Mouse (Mus musculus): Measurements from ENCODE around the gene Crmp1. TPM values are rescaled to one million over a fixed set of nuclear protein-coding genes. Genes with fewer than 3 reads are reported as not detected.

The Crmp1 gene
- total RNA-seq, 2 experiments from 2014 or later, result 780 to 841 TPM

DNA sequence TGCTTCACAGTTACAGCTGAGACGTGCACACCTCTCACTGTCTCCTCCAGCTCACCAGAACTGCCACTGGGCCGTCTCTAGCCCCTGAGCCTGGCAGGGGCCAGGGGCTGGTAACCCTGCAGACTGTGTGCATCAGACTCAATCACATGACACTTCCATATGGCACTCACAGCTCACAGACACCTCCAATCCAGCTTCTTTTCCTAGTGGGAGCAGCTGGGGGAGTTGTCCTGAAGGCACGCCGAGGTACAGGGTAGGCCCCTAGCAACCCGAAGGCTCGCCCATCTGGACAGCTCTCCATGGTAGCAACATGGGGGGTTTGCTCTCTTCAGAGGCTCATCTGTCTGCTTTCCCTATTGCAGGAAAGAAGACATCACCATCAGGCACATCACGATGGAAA is 12.8 kb upstream of the Crmp1 start:
- intact Hi-C loops (cut with DNase I), result no loop called here
- DNase-seq (ENCODE audit: extremely low spot score in 1 of 2, low spot score in 2 of 2), result no peak

DNA sequence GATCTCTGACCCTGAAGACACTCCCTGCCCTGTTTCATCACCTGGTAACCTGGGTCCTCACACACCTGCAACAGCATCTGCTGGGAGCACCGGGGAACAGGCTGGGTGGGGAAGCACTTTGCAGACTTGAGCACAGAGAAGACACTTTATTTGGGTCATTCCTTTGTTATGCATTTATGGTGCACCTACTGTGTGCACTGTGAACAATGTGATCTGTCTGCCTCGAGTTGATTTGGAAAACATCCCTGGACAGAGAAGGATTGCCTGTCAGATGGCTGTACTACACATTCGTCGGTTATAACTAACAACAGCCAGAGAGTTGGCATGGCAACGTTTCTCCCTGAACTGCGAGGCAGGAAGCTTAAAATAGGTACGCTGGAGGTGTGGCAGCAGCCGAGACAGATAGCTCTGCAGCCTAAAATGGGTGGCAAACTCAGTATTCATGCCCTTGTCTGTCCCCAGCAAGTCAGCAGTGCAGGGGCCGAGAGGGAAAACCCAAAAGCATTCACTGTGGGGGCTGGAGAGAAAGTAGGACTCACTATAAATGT is 8.7 kb upstream of the Crmp1 start:
- peak in 1 of 2 experiments; percentile 81 for DNase-seq (ENCODE audit: extremely low spot score in 1 of 2, low spot score in 2 of 2)
- intact Hi-C loops (cut with DNase I), result no loop called here

DNA sequence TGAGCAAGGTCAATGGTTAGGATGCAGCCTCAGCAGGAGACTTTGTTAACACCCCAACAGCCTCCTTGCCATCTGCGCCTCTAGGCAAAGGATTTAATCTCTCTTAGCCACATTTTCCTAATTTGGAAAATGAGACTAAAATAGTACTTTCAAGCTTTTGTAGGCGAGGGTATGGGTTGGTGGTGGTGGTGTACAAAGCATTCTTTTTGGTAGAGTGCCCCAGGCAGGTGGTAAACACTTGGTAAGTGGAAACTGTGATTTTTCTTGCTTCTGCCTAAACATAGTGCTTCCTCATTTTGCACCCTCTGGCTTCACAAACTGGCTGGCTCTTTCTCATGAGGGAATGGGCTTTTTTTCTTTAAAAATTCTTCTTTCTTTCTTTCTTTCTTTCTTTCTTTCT is 3.1 kb upstream of the Crmp1 start:
- intact Hi-C loops (cut with DNase I), result no loop called here
- DNase-seq (ENCODE audit: extremely low spot score in 1 of 2, low spot score in 2 of 2), result no peak

DNA sequence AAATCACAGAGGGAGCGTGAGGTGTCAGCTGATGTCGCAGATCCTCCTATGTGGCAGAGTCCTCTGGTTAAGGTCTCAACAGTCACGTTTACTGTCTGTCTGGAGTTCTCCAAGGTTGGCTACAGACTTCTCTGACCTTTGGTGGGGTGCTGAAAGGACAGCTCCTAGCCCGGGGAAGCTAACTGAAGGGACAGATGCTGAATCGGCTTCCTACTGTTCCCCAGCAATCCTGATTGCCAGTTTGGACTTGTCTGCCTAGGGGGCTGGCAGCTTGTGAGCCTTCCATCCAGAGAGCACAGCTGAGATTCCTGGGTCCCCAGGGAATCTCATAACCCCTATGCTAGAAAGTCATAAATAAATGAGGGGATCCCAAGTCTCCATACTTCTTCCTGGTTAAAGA is 1.2 kb upstream of the Crmp1 start:
- DNase-seq (ENCODE audit: extremely low spot score in 1 of 2, low spot score in 2 of 2), result no peak
- intact Hi-C loops (cut with DNase I), result loop anchor here (5.0 kb wide), 2 partner anchors 63 to 78 kb away; no protein-coding TSS in a partner anchor

DNA sequence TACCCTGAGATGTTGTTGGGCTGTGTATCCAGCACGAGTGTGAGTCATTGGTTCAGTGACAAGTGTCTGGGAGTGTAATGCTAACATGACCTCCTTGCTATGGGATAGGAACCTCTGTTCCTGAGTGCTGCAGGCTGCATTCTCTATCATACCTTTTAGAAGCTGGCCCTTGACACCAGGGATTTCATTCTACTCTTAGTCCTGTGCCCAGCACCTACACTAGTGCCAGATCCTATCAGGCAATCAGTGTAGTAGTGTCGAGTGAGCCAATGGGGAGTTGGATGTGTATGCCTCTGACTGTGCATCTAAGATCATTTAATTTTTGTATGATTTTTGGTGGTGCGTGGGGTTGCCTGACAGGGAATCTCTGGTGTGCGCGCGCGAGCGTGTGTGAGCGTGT is 516 bp upstream of the Crmp1 start:
- intact Hi-C loops (cut with DNase I), result loop anchor here (5.0 kb wide), 2 partner anchors 64 to 79 kb away; no protein-coding TSS in a partner anchor
- no peak for DNase-seq (ENCODE audit: extremely low spot score in 1 of 2, low spot score in 2 of 2)

DNA sequence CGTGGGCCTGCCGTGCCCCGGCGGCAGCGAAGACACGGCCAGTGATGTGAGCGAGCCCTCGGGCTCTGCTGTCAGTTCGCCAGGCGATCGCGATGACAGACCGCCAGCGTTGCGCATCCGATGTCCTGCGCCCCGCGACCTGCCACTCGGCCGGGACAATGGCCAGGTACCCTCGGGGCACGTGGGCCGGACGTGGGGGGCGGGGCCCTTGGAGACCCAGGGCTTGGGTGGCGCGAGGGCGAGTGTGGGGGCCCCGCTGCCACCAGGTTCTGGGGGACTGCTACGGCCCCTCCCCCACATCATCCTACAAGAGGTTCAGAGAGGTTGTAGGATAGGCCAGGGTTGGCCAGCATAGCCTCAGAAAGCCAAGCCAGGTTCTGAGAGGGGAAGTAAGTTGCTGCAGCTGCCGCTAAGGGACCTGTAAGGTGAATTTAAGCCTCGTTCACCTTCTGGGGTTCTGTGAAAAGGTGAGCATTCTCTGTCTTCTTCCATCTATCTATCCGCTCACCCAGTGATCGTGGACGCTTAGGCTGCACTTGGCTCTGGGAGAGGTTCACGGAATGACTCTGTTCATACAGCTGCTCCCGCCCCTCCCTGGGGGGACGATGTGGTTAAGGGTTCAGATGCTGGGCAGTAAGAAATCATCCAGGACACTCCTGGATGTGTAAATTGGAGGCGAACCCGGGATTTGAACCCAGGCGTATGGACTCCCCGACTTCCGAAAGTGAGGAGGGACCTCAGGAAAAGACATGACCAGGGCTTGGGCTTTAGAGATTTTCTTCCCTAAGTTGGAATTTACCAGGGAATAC is 824 bp downstream of the Crmp1 start:
- DNase-seq (ENCODE audit: extremely low spot score in 1 of 2, low spot score in 2 of 2), result peak in 1 of 2 experiments; percentile 74
- intact Hi-C loops (cut with DNase I), result loop anchor here (5.0 kb wide), 2 partner anchors 65 to 80 kb away; no protein-coding TSS in a partner anchor

DNA sequence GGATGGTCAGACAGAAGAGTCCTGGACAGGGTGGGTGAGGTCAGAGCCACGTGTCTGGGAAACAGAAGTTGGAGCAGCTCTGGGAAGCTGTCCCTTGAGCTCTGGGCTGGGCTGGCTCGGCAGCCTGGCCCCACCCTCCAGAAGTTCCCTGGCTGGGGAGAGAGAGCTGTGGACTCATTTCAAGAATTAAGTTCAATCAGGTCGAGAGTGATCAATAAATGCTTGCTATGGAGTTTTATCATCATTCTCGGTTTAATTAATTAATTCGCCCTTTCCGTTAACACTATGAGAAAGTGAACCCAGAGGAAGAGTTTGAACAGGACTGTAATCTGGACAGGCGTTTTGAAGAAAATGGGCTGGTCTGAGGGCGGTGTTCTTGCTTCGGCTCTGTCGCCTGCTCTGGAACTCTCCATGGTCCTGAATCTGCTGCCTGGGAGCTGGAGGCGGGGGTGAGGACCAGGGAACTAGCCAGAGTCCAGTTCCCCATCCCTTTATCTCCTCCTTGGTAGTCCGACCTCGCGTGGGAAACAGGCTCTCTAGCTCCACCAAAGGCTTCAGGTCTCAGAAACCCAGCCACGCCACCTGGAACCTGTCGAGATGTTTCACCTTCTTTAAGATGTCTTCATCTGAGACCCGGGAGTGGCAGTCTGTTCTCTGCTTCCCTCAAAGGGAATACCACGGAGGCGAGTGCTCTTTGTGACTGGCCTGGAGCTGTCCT is 1.6 kb downstream of the Crmp1 start:
- peak in 1 of 2 experiments; percentile 70 for DNase-seq (ENCODE audit: extremely low spot score in 1 of 2, low spot score in 2 of 2)
- intact Hi-C loops (cut with DNase I), result loop anchor here (5.0 kb wide), 2 partner anchors 66 to 81 kb away; no protein-coding TSS in a partner anchor

DNA sequence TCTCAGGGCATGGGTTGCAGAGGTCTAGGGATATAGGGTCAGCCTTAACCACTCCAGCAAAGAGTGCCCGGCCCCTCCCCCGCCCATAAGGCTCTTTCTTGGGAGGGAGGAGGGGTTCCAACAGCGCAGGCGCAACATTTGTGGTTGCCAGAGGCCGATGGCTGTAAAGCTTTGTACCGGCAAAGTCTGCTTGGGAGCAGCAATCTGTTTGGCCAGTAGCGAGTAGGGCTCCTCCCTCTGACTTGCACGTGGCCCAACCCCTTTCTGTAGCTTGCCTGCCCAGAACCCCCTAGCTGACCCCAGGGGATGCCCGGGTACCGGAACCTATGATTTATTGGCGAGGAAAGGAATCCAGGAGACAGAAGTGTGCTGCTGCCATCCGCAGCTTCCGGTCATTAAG is 2.4 kb downstream of the Crmp1 start:
- peak; percentile 73 to 74 for DNase-seq (ENCODE audit: extremely low spot score in 1 of 2, low spot score in 2 of 2)
- intact Hi-C loops (cut with DNase I), result loop anchor here (5.0 kb wide), 2 partner anchors 67 to 82 kb away; no protein-coding TSS in a partner anchor

DNA sequence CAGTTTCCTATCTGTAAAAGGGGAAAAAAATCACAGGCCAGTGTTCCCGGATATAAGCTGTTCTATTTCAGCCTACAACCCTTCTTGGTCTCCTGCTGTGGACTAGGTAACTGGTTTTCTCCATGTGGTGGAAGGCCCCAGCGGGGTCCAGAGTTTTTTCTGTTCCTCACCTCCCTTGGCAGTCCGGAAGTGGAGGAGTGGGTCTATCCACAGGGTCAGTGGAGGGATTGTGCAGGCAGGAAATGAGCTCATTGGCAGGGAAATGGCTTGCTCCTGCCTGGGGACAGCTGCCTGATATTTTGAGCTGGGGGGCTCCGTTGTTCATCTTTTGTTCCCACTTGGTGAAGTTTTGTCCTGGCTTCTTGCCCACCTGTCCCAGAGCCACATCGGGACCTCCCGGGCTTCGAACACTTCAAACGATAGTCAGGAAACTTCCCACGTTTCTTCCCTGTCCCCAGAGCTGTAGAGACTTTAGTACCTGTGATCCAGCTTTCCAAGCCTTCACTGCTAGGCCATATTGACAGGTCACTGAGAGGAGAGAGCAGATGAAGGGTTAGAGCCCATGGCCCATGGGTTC is 3.0 kb downstream of the Crmp1 start:
- no peak for DNase-seq (ENCODE audit: extremely low spot score in 1 of 2, low spot score in 2 of 2)
- intact Hi-C loops (cut with DNase I), result loop anchor here (5.0 kb wide), 2 partner anchors 67 to 82 kb away; no protein-coding TSS in a partner anchor

DNA sequence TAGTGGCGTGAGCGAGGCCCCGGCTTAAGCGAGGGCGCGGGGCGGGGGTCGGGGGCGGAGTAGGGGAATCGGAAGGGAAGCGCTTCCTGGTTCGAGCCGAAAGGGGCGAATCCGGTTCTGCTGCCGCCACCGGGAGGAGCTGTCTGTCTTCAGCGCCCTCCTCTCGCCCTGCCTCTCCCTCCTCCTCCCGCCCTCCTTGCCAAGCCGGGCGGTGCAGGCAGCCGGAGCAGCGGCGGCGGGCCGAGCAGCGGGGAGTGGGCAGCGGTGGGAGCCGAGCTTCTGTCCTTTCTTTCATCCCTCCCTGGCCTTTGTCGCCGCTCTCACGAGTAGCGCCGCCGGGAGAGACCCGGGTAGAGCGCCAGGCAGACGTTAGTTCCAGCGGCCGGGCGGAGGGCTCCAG is 3.9 kb downstream of the Crmp1 start:
- intact Hi-C loops (cut with DNase I), result no loop called here
- DNase-seq (ENCODE audit: extremely low spot score in 1 of 2, low spot score in 2 of 2), result peak; percentile 83 to 88

DNA sequence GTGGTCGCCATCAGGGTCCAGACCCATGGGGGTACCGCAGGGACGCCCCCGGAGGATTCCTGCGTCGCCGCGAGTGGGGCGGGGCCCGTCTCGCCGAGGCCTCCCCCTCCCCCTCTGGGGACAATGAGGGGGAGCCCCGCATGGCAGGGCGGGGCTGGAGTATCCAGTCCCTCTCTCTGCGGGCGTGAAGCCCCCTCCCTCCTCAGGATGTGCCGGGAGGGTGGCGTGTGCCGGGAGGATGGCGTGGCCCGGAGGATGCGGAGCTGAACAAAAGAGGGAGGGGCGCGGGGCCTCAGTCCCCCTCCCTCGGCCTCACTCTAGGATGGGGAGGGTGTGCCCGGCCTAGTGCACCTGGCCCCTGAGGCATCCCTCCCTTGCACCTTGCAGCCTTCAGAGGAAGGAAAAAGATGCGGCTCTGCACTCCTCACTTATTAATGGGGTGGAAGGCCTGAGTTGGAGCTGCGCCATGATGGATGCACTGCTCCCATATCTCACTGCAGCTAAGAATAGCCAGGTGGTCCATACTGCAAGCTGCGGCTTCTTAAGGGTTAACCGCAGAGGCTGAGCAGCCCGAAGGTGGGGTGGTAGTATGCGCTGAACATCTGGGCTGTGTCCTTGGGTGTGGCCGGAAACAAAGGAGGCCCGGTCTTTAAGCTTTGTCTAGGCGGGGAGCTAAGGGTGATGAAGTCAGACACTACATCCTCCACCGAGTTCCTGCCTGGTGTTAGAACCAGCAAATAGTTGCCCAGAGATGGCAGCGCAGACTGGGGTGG is 4.6 kb downstream of the Crmp1 start:
- peak in 1 of 2 experiments; percentile 70 for DNase-seq (ENCODE audit: extremely low spot score in 1 of 2, low spot score in 2 of 2)
- intact Hi-C loops (cut with DNase I), result no loop called here

DNA sequence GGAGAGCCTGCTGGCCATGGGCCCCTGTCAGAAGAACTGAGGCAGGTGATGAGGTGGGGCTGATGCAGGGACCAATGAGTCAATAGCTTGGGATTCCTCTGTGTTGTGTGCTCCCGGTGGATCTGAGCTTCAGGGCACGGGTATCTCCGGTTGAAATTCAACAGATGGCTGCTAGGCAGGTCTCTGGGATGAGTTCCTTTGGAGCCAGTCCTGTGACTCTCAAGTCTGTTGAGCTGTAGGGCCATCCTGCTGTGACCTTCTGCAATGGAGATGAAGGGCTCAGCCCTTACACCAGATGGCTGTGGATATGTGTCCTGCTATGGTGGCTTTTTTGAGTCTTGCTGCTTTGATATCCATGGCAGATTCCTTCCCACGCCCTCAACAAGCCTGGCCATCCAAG is 5.7 kb downstream of the Crmp1 start:
- intact Hi-C loops (cut with DNase I), result no loop called here
- no peak for DNase-seq (ENCODE audit: extremely low spot score in 1 of 2, low spot score in 2 of 2)

DNA sequence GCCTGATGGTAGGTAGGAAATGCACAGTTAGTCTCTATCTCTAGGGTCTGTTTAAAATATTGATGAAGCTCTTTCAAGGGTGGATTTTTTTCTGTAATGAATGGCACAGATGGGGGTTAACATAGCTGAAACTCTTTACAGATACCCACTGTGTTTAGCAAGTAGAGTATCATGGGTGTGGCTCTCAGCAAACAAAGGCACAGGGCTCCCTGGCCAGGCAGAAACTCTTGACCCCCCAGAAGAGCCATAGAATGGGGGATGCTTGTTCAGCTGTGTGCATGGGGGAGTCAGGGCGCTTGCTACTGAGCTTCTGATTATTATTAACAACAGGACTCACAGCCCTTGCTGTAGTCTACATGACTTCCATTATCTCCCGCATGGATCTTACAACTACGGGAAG is 7.1 kb downstream of the Crmp1 start:
- no peak for DNase-seq (ENCODE audit: extremely low spot score in 1 of 2, low spot score in 2 of 2)
- intact Hi-C loops (cut with DNase I), result no loop called here

DNA sequence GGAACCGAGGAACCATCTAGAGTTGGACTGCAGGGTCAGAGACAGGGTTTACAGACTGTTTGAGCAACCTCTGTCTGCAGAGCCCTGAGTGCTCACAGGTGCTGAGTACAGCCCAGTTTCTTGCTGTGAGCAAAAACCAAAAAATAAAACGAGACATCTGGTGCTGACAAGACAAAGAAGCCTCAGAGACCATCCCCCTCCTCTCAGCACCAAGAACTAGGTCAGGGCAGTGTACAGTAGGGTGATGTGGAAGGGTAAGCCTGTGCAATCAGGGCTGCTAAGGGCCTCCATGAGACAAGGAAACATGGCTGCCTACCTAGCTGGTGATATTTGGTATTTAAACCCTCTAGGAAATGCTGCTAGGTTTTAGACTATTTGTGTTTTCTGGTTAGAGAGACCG is 9.9 kb downstream of the Crmp1 start:
- DNase-seq (ENCODE audit: extremely low spot score in 1 of 2, low spot score in 2 of 2), result no peak
- intact Hi-C loops (cut with DNase I), result no loop called here

DNA sequence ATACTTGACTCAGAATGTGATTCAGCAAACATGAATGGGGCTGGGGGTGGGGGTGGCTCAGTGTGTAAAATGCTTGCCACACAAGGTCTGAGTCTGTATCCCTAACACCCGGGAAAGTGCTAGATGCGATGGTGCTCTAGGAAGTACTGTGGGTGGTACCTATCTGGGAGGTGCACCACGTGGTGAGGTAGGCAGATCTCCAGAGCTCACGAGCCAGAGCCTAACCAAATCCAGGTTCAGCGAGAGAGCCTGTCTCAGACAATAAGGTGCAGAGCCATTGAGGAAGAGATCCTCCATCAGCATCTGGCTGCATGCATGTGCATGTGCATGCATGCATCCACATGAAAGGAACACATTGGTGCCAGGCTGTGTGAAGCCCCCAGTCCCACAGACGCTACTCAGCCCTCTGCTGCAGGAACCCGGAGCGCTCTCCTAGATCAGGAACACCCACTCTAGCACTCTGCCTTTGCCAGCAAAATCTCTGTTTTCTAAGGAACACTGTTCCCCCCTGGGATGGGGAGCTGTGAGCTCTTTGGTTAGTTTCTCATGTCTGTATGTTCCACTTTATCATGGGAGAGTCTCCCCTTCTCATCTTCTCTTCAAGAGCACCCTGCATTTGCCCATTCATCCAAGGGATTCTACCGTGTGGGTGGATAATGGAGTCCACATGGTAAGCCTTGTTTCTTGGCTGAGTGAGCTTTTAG is 10.5 kb downstream of the Crmp1 start:
- intact Hi-C loops (cut with DNase I), result no loop called here
- DNase-seq (ENCODE audit: extremely low spot score in 1 of 2, low spot score in 2 of 2), result no peak

DNA sequence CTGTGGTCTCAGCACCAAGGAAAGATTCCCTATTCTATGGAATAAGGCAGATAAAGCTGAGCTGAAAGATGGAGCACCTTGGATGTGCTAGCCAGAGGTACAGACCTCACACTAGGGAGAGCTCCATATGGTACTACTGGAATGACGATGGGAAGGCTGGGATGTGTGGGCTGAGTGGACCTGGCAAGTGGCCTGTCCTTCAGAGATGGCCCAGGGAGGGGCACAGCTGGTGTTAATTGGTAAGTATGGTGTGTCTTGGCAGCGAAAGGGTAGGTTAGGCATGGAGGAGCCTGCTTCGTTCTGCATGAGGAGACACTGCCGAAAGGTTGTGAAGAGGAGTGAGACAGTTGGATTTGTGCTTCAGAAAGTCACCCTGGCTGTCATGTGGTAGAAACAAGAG is 12.8 kb downstream of the Crmp1 start:
- intact Hi-C loops (cut with DNase I), result no loop called here
- DNase-seq (ENCODE audit: extremely low spot score in 1 of 2, low spot score in 2 of 2), result peak in 1 of 2 experiments; percentile 28

DNA sequence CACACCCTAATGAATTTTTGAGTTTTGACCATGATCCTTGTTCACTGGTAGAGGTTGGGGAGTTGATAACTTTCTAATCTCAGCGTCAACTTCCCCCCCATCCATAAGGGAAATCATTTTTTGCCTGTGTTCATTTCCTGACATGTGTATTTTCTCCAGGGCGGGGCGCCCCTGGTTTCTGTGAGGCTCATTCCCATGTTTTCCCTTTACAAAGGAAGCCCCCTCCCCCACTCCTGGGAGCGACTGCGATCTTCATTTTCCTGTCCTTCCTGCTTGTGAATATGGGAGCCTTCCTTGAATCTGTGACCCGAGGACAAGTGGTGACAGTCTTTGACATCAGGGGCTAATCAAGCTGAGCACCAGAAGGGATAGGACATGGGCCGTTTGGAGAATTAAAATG is 15.1 kb downstream of the Crmp1 start:
- intact Hi-C loops (cut with DNase I), result no loop called here
- peak in 1 of 2 experiments; percentile 52 for DNase-seq (ENCODE audit: extremely low spot score in 1 of 2, low spot score in 2 of 2)

DNA sequence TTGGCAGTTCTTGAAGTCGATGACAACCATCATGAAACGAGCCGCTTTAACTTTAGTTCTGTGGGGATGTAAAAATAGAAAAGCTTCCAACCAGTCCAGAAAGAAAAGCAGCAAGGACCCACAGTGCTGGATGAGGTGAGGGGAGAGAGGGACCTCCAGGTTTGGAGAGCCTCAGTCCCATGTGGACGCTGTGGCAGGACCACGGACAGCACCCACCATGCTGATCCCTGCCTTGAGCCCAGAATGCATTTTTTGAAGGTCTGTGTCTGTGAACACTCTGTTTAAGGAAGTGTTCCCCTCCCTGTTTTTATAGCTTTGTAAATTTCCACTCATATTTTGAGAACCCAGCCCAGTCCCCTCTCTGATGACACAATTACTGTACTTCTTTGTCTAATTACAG is 15.5 kb downstream of the Crmp1 start:
- intact Hi-C loops (cut with DNase I), result no loop called here
- DNase-seq (ENCODE audit: extremely low spot score in 1 of 2, low spot score in 2 of 2), result no peak

Measured in left cerebral cortex, postnatal 10 days (tissue).